26 mouse cellular contexts compared by ENCODE assay signal in the genomic region with DNA sequence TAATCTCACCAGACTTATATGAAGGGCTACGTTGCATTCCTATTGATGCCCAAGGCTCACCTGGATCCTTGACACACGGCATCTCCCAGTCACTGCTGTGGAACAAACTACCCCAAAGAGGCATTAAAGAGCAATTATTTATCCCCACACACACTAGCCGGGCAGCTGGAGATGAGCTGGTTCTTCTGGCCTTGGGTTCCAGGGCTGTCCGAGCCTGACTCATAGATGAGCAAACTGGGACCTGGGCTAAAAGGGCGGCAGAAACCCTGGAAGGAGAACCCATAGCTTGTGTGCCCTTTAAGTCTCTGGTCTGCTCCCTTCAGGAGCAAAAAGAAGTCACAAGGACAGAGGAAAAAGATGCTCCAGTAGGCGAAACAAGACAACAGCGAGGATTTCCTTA. TPM values are rescaled to one million over a fixed set of nuclear protein-coding genes. Genes with fewer than 3 reads are reported as not detected.
DNase-seq lines count a peak whose midpoint lies in the region; TF ChIP-seq lines count a peak whose summit lies in the region.
"Had no signal": no experiment of that assay in that cellular context is flagged by ENCODE, and none has a peak within 500 bp of the region (broad histone marks: within the 10 kb centered on the region; RNA-seq: fewer than 3 reads in every experiment).

No protein-coding gene starts in this region.

- DNase-seq in adrenal gland, adult (ENCODE audit: inconsistent age in 2 of 2, low spot score in 1 of 2), result peak; percentile 77 to 84
- DNase-seq in adrenal gland, postnatal 14 days, result no peak
- peak; percentile 61 for DNase-seq in adrenal gland, adult 8-10 months
- DNase-seq in adrenal gland, postnatal 4 days (ENCODE audit: low spot score in 2 of 2), result no peak
- no peak for DNase-seq in testis, postnatal 10 days (ENCODE audit: low spot score)
- DNase-seq in adrenal gland, postnatal 36 days, result peak; percentile 63 to 72
- DNase-seq in gastrocnemius, postnatal 25 days, result no peak
- DNase-seq: B cell, adult 2 months; cerebellum, adult 11 months; cerebellum, adult 18-20 months; cerebellum, adult 8-10 months; cerebellum, adult 9-11 months; cerebellum, postnatal 14 days; cerebellum, postnatal 36 days; embryo, embryonic 11 days; forebrain, postnatal 0 days had no signal

- H3K27me3 ChIP-seq in testis, adult 2 months (ENCODE audit: control insufficient read depth, insufficient read depth, low read length), result no peaks in the 10 kb centered on the region
- H3K27me3 ChIP-seq: Patski had no signal

- no peak for TF ChIP-seq CTCF in testis, adult 2 months (IDR thresholded peaks at IDR 0.05; ENCODE audit: control insufficient read depth, insufficient read depth, insufficient replicate concordance, low read depth, low read length)

- H3K27ac ChIP-seq in testis, adult 2 months (ENCODE audit: control insufficient read depth, insufficient read depth, low read depth, low read length), result no peak overlapping the region
- H3K27ac ChIP-seq: embryonic facial prominence, embryonic 13.5 days; embryonic facial prominence, embryonic 15.5 days; forebrain, embryonic 10.5 days; forebrain, embryonic 12.5 days; forebrain, embryonic 15.5 days had no signal

- no peaks in the 10 kb centered on the region for H3K36me3 ChIP-seq in testis, adult 2 months (ENCODE audit: control insufficient read depth, insufficient read depth, low read length)
- H3K36me3 ChIP-seq: embryonic facial prominence, embryonic 13.5 days; embryonic facial prominence, embryonic 15.5 days; forebrain, embryonic 10.5 days; forebrain, embryonic 12.5 days; forebrain, embryonic 15.5 days; G1E had no signal

- H3K4me1 ChIP-seq in testis, adult 2 months (ENCODE audit: control insufficient read depth, insufficient read depth, low read length), result no peaks in the 10 kb centered on the region; the same call in 1 of the 2 replicates

- no peak for TF ChIP-seq POLR2A in testis, adult 2 months (IDR thresholded peaks at IDR 0.05; ENCODE audit: control insufficient read depth, low read depth, low read length)

- H3K4me3 ChIP-seq in testis, adult 2 months (ENCODE audit: control insufficient read depth, low read depth, low read length), result peak overlapping the region; percentile 9; the same call in 1 of the 2 replicates
- H3K4me3 ChIP-seq: embryonic facial prominence, embryonic 13.5 days; embryonic facial prominence, embryonic 15.5 days; erythroblast, embryonic 14.5 days; forebrain, embryonic 10.5 days; forebrain, embryonic 12.5 days; forebrain, embryonic 15.5 days had no signal

RNA-seq across cellular contexts. Expression of gene Spsb1, which starts 5.5 kb away (rescaled TPM):
- 24.7 and 29.6 TPM in 2 replicates for total RNA-seq in adrenal gland, postnatal 14 days (2021)
- 10 to 100 TPM; 17.0 to 29.8 (median 23.9) TPM for total RNA-seq in adrenal gland, adult 8-10 months (2022)
- total RNA-seq in adrenal gland, postnatal 4 days (2021), result 10 to 100 TPM; 36.9 to 42.0 TPM
- 71.5 and 79.1 TPM in 2 replicates for polyA plus RNA-seq in testis, adult 2 months (2012; rRNA removed)
- total RNA-seq in adrenal gland, postnatal 36 days (2021), result 10 to 100 TPM; 21.8 to 52.7 TPM
- 1 to 10 TPM; 5.2 to 8.2 TPM for total RNA-seq in gastrocnemius, postnatal 25 days (2021)
- total RNA-seq: common myeloid progenitor, adult 5-6 weeks; G1E had no signal
- polyA plus RNA-seq: erythroblast, embryonic 14.5 days had no signal

RNA-seq across cellular contexts. Expression of gene H6pd, which starts 48.4 kb away (rescaled TPM):
- total RNA-seq in adrenal gland, postnatal 14 days (2021), result 115 and 132 TPM in 2 replicates
- 100 to 1,000 TPM; 122 to 173 (median 155) TPM for total RNA-seq in adrenal gland, adult 8-10 months (2022)
- total RNA-seq in adrenal gland, postnatal 4 days (2021), result 100 to 1,000 TPM; 108 to 120 TPM
- polyA plus RNA-seq in testis, adult 2 months (2012; rRNA removed), result 7.2 and 7.3 TPM in 2 replicates
- total RNA-seq in adrenal gland, postnatal 36 days (2021), result 100 to 1,000 TPM; 152 to 160 TPM
- 10 to 100 TPM; 43.2 to 49.2 TPM for total RNA-seq in gastrocnemius, postnatal 25 days (2021)

Comparison
In these comparisons a context has a peak if more than half of its experiments do, and no peak if none do; other contexts are left out.
1. DNase-seq: peak in adrenal gland, adult (2 of 2), adrenal gland, adult 8-10 months (single experiment) and adrenal gland, postnatal 36 days (2 of 2); none in adrenal gland, postnatal 14 days (single experiment), adrenal gland, postnatal 4 days (0 of 2), testis, postnatal 10 days (single experiment) and gastrocnemius, postnatal 25 days (single experiment).